9 mouse cellular contexts compared by ENCODE assay signal in genomic region chr6:136809673-136810072, GRCm38 (mm10). TPM values are rescaled to one million over a fixed set of nuclear protein-coding genes. Genes with fewer than 3 reads are reported as not detected.
DNase-seq lines count a peak whose midpoint lies in the region; ATAC-seq and TF ChIP-seq lines count a peak whose summit lies in the region.
"Had no signal": no experiment of that assay in that cellular context is flagged by ENCODE, and none has a peak within 500 bp of the region (broad histone marks: within the 10 kb centered on the region; RNA-seq: fewer than 3 reads in every experiment).

No protein-coding gene starts in this region.

- no peaks in the 10 kb centered on the region for H3K9me3 ChIP-seq in forebrain, embryonic 10.5 days
- H3K9me3 ChIP-seq in liver, embryonic 12.5 days (replicated peaks) = no peaks in the 10 kb centered on the region

- peak overlapping the region; percentile 79; the same call in 1 of the 2 replicates for H3K4me3 ChIP-seq in heart, adult 2 months
- peak overlapping the region; percentile 64 for H3K4me3 ChIP-seq in C2C12 (ENCODE audit: insufficient read depth, poor library complexity, severe bottlenecking)
- H3K4me3 ChIP-seq in forebrain, embryonic 10.5 days = peak overlapping the region; percentile 87
- peak overlapping the region; percentile 95 for H3K4me3 ChIP-seq in liver, embryonic 12.5 days

- H3K79me3 ChIP-seq in C2C12 (ENCODE audit: low read depth) = peaks cover 18% of the 10 kb centered on the region

- H3K4me2 ChIP-seq in liver, embryonic 12.5 days = peak overlapping the region; percentile 85

- TF ChIP-seq POLR2A in heart, adult 2 months (IDR thresholded peaks at IDR 0.05; ENCODE audit: insufficient read depth, low read depth, low read length) = no peak

- no peak for ATAC-seq in liver, embryonic 12.5 days

- H3K4me1 ChIP-seq in heart, adult 2 months (ENCODE audit: control insufficient read depth, insufficient read depth, low read length) = peaks cover 1% of the 10 kb centered on the region; the same call in 1 of the 2 replicates
- H3K4me1 ChIP-seq in forebrain, embryonic 10.5 days = peaks cover 30% of the 10 kb centered on the region
- peaks cover 55% of the 10 kb centered on the region for H3K4me1 ChIP-seq in liver, embryonic 12.5 days

- TF ChIP-seq EP300 in heart, adult 2 months (IDR thresholded peaks at IDR 0.05; ENCODE audit: insufficient read depth, low read depth, low read length) = no peak

- intact Hi-C loops in heart, adult 2 months (cut with DNase I) = no loop called here

- no peak overlapping the region for H3K27ac ChIP-seq in heart, adult 2 months
- H3K27ac ChIP-seq in forebrain, embryonic 10.5 days = no peak overlapping the region
- 0 out of 2 replicates have a peak overlapping the region, but pooled peaks have one; percentile 23 for H3K27ac ChIP-seq in liver, embryonic 12.5 days

- H3ac ChIP-seq in C2C12 (ENCODE audit: control insufficient read depth, insufficient read length, low read depth) = no peak overlapping the region

- H3K9ac ChIP-seq in heart, adult 2 months (ENCODE audit: low read depth, low read length) = no peak overlapping the region
- H3K9ac ChIP-seq in liver, embryonic 12.5 days = peak overlapping the region; percentile 95

- no peaks in the 10 kb centered on the region for H3K79me2 ChIP-seq in heart, adult 2 months (replicated peaks; ENCODE audit: control insufficient read depth, insufficient read depth, low read length)
- H3K79me2 ChIP-seq in C2C12 (ENCODE audit: control insufficient read depth, insufficient read depth) = peaks cover 33% of the 10 kb centered on the region

- H3K36me3 ChIP-seq in heart, adult 2 months (ENCODE audit: control insufficient read depth, insufficient read depth, low read length) = no peaks in the 10 kb centered on the region
- peaks cover 46% of the 10 kb centered on the region for H3K36me3 ChIP-seq in C2C12 (ENCODE audit: control insufficient read depth, insufficient read depth)
- peaks cover 48% of the 10 kb centered on the region for H3K36me3 ChIP-seq in forebrain, embryonic 10.5 days (replicated peaks)
- H3K36me3 ChIP-seq in liver, embryonic 12.5 days = peaks cover 52% of the 10 kb centered on the region

- no peak for TF ChIP-seq CTCF in heart, adult 2 months (IDR thresholded peaks at IDR 0.05)
- TF ChIP-seq CTCF in C2C12 (IDR thresholded peaks at IDR 0.05; ENCODE audit: control insufficient read depth, insufficient read depth, insufficient read length) = no peak

- H3K27me3 ChIP-seq in heart, adult 2 months (ENCODE audit: control insufficient read depth, insufficient read depth, low read length) = no peaks in the 10 kb centered on the region
- H3K27me3 ChIP-seq in C2C12 (ENCODE audit: control insufficient read depth, insufficient read depth, insufficient read length) = no peaks in the 10 kb centered on the region
- H3K27me3 ChIP-seq in forebrain, embryonic 10.5 days (ENCODE audit: poor library complexity, severe bottlenecking) = no peaks in the 10 kb centered on the region
- no peaks in the 10 kb centered on the region for H3K27me3 ChIP-seq in liver, embryonic 12.5 days (replicated peaks)

- 58% methylated on average over 13 of the region's 13 CpGs for WGBS in heart, adult 2 months
- 84% methylated on average over 13 of the region's 13 CpGs for WGBS in forebrain, embryonic 10.5 days
- WGBS in liver, embryonic 12.5 days (ENCODE audit: insufficient replicate concordance) = 34% methylated on average over 13 of the region's 13 CpGs

- DNase-seq in heart, adult 2 months = no peak
- no peak for DNase-seq in heart, adult 9 months (ENCODE audit: low spot score in 2 of 2)
- no peak for DNase-seq in forebrain, embryonic 10.5 days (ENCODE audit: extremely low spot score, low spot score)
- no peak for DNase-seq in MN1 (ENCODE audit: low spot score)
- DNase-seq in spleen, adult 12 weeks (ENCODE audit: low spot score) = no peak
- no peak for DNase-seq in gastrocnemius, postnatal 4 days (ENCODE audit: low spot score in 2 of 2)
- DNase-seq: cerebellum, adult 18-20 months had no signal

TF ChIP-seq in C2C12, 6 proteins besides CTCF, POLR2A, EP300 and RAD21:
- TF ChIP-seq MYOD1 (IDR thresholded peaks at IDR 0.05; ENCODE audit: control insufficient read depth, insufficient read length, low read depth) (no peak), MYOG (IDR thresholded peaks at IDR 0.05; ENCODE audit: control insufficient read depth, extremely low read depth, insufficient read length) (no peak), CEBPB (IDR thresholded peaks at IDR 0.05; ENCODE audit: low read depth) (no peak), FOSL1 (IDR thresholded peaks at IDR 0.05; ENCODE audit: insufficient read depth, low read length, poor library complexity, severe bottlenecking) (no peak), USF1 (IDR thresholded peaks at IDR 0.05; ENCODE audit: low read depth) (no peak), MAX (IDR thresholded peaks at IDR 0.05) (no peak)

RNA-seq across cellular contexts. Expression of gene H2afj, which starts 1.6 kb away (rescaled TPM):
- 10 to 100 TPM; 29.4 to 30.1 TPM for total RNA-seq in heart, adult 2 months (2021)
- 24.6 and 49.4 TPM in 2 replicates for polyA plus RNA-seq in heart, adult 2 months (2012; rRNA removed)
- 322 TPM for polyA plus RNA-seq in C2C12 (2012; fragmentation: generic; extraction: Trizol)
- 101 and 103 TPM in 2 replicates for polyA plus RNA-seq in forebrain, embryonic 10.5 days (2016; fragmentation: Nextera tagmentation; extraction: Ambion mirVana)
- polyA plus RNA-seq in liver, embryonic 12.5 days (2016; fragmentation: Nextera tagmentation; extraction: Ambion mirVana) = 196 and 207 TPM in 2 replicates
- 10 to 100 TPM; 18.1 to 19.7 TPM for total RNA-seq in gastrocnemius, postnatal 4 days (2021)

RNA-seq across cellular contexts. Expression of gene Hist4h4, which starts 5.5 kb away (rescaled TPM):
- total RNA-seq in heart, adult 2 months (2021) = 1 to 10 TPM; 5.9 to 6.5 TPM
- polyA plus RNA-seq in heart, adult 2 months (2012; rRNA removed) = 0.16 and 0.56 TPM in 2 replicates
- polyA plus RNA-seq in C2C12 (2012; fragmentation: generic; extraction: Trizol) = 0.80 TPM
- 0.38 and 0.49 TPM in 2 replicates for polyA plus RNA-seq in forebrain, embryonic 10.5 days (2016; fragmentation: Nextera tagmentation; extraction: Ambion mirVana)
- 0.92 and 1.0 TPM in 2 replicates for polyA plus RNA-seq in liver, embryonic 12.5 days (2016; fragmentation: Nextera tagmentation; extraction: Ambion mirVana)
- total RNA-seq in gastrocnemius, postnatal 4 days (2021) = 10 to 100 TPM; 32.2 to 40.5 TPM

RNA-seq across cellular contexts. Expression of gene BC049715, which starts 17.8 kb away (rescaled TPM):
- 1 to 10 TPM in 1 of 2 experiments, under 1 TPM in 1; 0.44 to 1.8 TPM for total RNA-seq in heart, adult 2 months (2021)
- 0.59 and 0.61 TPM in 2 replicates for polyA plus RNA-seq in heart, adult 2 months (2012; rRNA removed)
- 0.13 TPM for polyA plus RNA-seq in C2C12 (2012; fragmentation: generic; extraction: Trizol)
- polyA plus RNA-seq in forebrain, embryonic 10.5 days (2016; fragmentation: Nextera tagmentation; extraction: Ambion mirVana) = 1.7 and 1.9 TPM in 2 replicates
- 1.2 and 1.3 TPM in 2 replicates for polyA plus RNA-seq in liver, embryonic 12.5 days (2016; fragmentation: Nextera tagmentation; extraction: Ambion mirVana)
- total RNA-seq in gastrocnemius, postnatal 4 days (2021) = under 1 TPM; 0.39 to 0.57 TPM

RNA-seq across cellular contexts. Expression of gene Wbp11, which starts 18.4 kb away (rescaled TPM):
- 10 to 100 TPM; 67.6 to 68.1 TPM for total RNA-seq in heart, adult 2 months (2021)
- 28.7 and 28.9 TPM in 2 replicates for polyA plus RNA-seq in heart, adult 2 months (2012; rRNA removed)
- 65.9 TPM for polyA plus RNA-seq in C2C12 (2012; fragmentation: generic; extraction: Trizol)
- polyA plus RNA-seq in forebrain, embryonic 10.5 days (2016; fragmentation: Nextera tagmentation; extraction: Ambion mirVana) = 166 and 170 TPM in 2 replicates
- polyA plus RNA-seq in liver, embryonic 12.5 days (2016; fragmentation: Nextera tagmentation; extraction: Ambion mirVana) = 95.0 and 97.3 TPM in 2 replicates
- 10 to 100 TPM; 83.7 to 86.2 TPM for total RNA-seq in gastrocnemius, postnatal 4 days (2021)

RNA-seq across cellular contexts. Expression of gene Smco3, which starts 25.6 kb away (rescaled TPM):
- total RNA-seq in heart, adult 2 months (2021) = not detected
- polyA plus RNA-seq in heart, adult 2 months (2012; rRNA removed) = 0.04 TPM in 1 of 2 replicates, not detected in the other
- polyA plus RNA-seq in C2C12 (2012; fragmentation: generic; extraction: Trizol) = 0.11 TPM
- polyA plus RNA-seq in forebrain, embryonic 10.5 days (2016; fragmentation: Nextera tagmentation; extraction: Ambion mirVana) = not detected in 2 replicates
- not detected in 2 replicates for polyA plus RNA-seq in liver, embryonic 12.5 days (2016; fragmentation: Nextera tagmentation; extraction: Ambion mirVana)
- 1 to 10 TPM; 1.2 to 1.6 TPM for total RNA-seq in gastrocnemius, postnatal 4 days (2021)
